Mouse (Mus musculus): Measurements from ENCODE around the gene Esyt3. TPM values are rescaled to one million over a fixed set of nuclear protein-coding genes. Genes with fewer than 3 reads are reported as not detected.

Esyt3 gene
- total and polyA plus RNA-seq, 2 experiments = under 0.01 to 0.06 TPM

DNA sequence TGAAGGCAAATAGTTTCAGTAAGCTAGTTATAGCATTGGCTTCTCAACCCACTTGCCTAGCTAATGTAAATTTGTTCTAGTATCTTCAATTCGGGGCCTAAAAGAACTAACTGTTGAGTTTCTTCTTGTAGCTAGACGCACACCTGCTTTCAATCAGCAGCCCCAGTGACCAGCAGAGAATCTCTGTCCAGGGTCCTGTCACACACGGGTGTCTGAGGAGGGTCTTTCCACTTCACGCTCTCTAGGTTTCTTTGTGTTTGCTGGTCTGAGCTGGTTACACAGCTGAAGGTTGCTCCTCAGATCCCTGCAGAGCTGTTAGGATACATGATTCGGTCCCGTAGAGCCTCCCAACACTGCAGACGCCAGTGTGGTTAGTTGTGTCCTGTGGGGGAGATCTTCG, 4.7 kb upstream of the Esyt3 start:
- TF ChIP-seq CTCF (IDR thresholded peaks at IDR 0.05; ENCODE audit: low read depth, low read length) = no peak
- TF ChIP-seq POLR2A (IDR thresholded peaks at IDR 0.05; ENCODE audit: extremely low read depth, insufficient read depth, low read length) = no peak
- H3K9ac ChIP-seq (ENCODE audit: low read depth, low read length) = no peak overlapping the region
- DNase-seq (ENCODE audit: extremely low read depth, low read depth, low spot score) = no peak
- H3K27ac ChIP-seq (replicated peaks; ENCODE audit: insufficient read depth, low read depth, low read length) = no peak overlapping the region
- no peaks in the 10 kb centered on the region for H3K4me1 ChIP-seq (ENCODE audit: control insufficient read depth, insufficient read depth, low read length)
- H3K36me3 ChIP-seq (ENCODE audit: control insufficient read depth, insufficient read depth, low read length) = no peaks in the 10 kb centered on the region
- no peak overlapping the region for H3K4me3 ChIP-seq (ENCODE audit: insufficient read depth, low read depth, low read length)
- WGBS = 58% methylated on average over 8 of the region's 8 CpGs
- no peaks in the 10 kb centered on the region for H3K79me2 ChIP-seq (ENCODE audit: control insufficient read depth, insufficient read depth, low read length)
- H3K27me3 ChIP-seq (ENCODE audit: control insufficient read depth, insufficient read depth, low read length) = peaks cover 3% of the 10 kb centered on the region; the same call in 1 of the 2 replicates

DNA sequence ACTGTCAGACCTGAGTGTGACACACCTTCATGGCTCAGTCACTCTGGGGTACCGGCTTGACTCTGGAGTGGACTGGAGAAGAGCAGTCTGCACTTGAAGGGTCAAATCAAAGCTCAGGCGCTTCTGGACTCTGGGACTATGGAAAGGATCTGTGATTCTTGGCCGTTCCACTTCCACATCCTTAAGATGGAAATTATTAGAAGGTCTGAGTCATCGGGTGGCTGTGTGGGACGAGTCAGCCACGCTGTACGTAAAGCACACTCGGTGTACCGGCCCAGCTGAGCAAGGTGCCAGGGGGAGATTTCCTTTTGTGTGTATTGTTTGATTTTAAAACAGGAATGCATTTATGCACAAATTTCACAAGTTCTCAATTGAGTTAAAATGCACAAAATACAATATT, 3.6 kb upstream of the Esyt3 start:
- Histone ChIP-seq H3K4me3 (ENCODE audit: insufficient read depth, low read depth, low read length) (no peak overlapping the region), H3K79me2 (ENCODE audit: control insufficient read depth, insufficient read depth, low read length) (no peaks in the 10 kb centered on the region), H3K9ac (ENCODE audit: low read depth, low read length) (no peak overlapping the region), H3K36me3 (ENCODE audit: control insufficient read depth, insufficient read depth, low read length) (no peaks in the 10 kb centered on the region), H3K4me1 (ENCODE audit: control insufficient read depth, insufficient read depth, low read length) (no peaks in the 10 kb centered on the region), H3K27me3 (ENCODE audit: control insufficient read depth, insufficient read depth, low read length) (peaks cover 9% of the 10 kb centered on the region; the same call in 1 of the 2 replicates), H3K27ac (replicated peaks; ENCODE audit: insufficient read depth, low read depth, low read length) (no peak overlapping the region)
- WGBS = 87% methylated on average over 9 of the region's 9 CpGs
- TF ChIP-seq CTCF (IDR thresholded peaks at IDR 0.05; ENCODE audit: low read depth, low read length) = no peak
- TF ChIP-seq POLR2A (IDR thresholded peaks at IDR 0.05; ENCODE audit: extremely low read depth, insufficient read depth, low read length) = no peak
- DNase-seq (ENCODE audit: extremely low read depth, low read depth, low spot score) = no peak

DNA sequence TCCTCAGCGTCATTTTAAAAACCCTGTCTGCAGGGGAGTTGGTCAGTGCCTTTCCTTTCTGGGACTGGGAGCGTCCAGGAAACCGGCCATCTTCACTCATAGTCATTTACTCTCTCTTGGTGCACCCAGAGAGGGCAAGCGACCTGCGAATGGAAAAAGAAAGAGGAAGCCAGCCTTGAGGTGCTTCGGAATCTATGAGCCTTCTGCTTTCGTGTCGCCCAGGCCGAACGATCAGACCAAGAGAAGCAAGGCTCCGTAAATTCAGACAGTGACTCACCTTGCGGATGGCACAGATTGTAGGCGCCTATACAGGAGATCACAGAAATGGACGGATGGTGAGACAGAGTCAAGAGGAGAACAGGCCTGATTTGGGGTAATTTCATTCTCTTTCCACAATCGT, 655 bp upstream of the Esyt3 start:
- Histone ChIP-seq H3K27ac (replicated peaks; ENCODE audit: insufficient read depth, low read depth, low read length) (no peak overlapping the region), H3K79me2 (ENCODE audit: control insufficient read depth, insufficient read depth, low read length) (no peaks in the 10 kb centered on the region), H3K36me3 (ENCODE audit: control insufficient read depth, insufficient read depth, low read length) (no peaks in the 10 kb centered on the region), H3K27me3 (ENCODE audit: control insufficient read depth, insufficient read depth, low read length) (peaks cover 11% of the 10 kb centered on the region; the same call in 1 of the 2 replicates), H3K4me3 (ENCODE audit: insufficient read depth, low read depth, low read length) (no peak overlapping the region), H3K4me1 (ENCODE audit: control insufficient read depth, insufficient read depth, low read length) (no peaks in the 10 kb centered on the region), H3K9ac (ENCODE audit: low read depth, low read length) (no peak overlapping the region)
- 86% methylated on average over 15 of the region's 15 CpGs for WGBS
- no peak for DNase-seq (ENCODE audit: extremely low read depth, low read depth, low spot score)
- no peak for TF ChIP-seq POLR2A (IDR thresholded peaks at IDR 0.05; ENCODE audit: extremely low read depth, insufficient read depth, low read length)
- TF ChIP-seq CTCF (IDR thresholded peaks at IDR 0.05; ENCODE audit: low read depth, low read length) = no peak

DNA sequence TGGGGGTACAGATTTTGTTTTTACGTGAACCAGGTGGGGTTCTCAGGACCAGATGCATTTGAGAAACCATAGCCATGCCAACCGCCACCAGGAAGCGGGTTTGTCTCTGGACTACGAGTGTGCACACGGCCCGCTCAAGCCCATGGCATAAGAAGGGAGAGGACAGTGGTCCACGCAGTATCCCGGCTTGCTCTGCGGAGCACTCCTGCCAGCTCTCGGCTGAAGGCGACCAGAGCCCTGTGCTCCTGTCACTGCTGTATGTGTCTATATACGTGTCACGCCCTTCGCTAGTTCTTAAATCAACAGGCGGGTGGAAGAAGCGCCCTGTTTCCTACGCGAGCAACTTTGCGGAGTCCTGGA, 816 bp downstream of the Esyt3 start:
- H3K9ac ChIP-seq (ENCODE audit: low read depth, low read length) = no peak overlapping the region
- no peak overlapping the region for H3K27ac ChIP-seq (replicated peaks; ENCODE audit: insufficient read depth, low read depth, low read length)
- H3K36me3 ChIP-seq (ENCODE audit: control insufficient read depth, insufficient read depth, low read length) = no peaks in the 10 kb centered on the region
- WGBS = 6% methylated on average over 19 of the region's 19 CpGs
- peak overlapping the region; percentile 39; the same call in 1 of the 2 replicates for H3K4me3 ChIP-seq (ENCODE audit: insufficient read depth, low read depth, low read length)
- no peak for DNase-seq (ENCODE audit: extremely low read depth, low read depth, low spot score)
- no peaks in the 10 kb centered on the region; the same call in 1 of the 2 replicates for H3K4me1 ChIP-seq (ENCODE audit: control insufficient read depth, insufficient read depth, low read length)
- H3K27me3 ChIP-seq (ENCODE audit: control insufficient read depth, insufficient read depth, low read length) = peaks cover 11% of the 10 kb centered on the region; the same call in 1 of the 2 replicates
- TF ChIP-seq CTCF (IDR thresholded peaks at IDR 0.05; ENCODE audit: low read depth, low read length) = no peak
- no peak for TF ChIP-seq POLR2A (IDR thresholded peaks at IDR 0.05; ENCODE audit: extremely low read depth, insufficient read depth, low read length)
- no peaks in the 10 kb centered on the region for H3K79me2 ChIP-seq (ENCODE audit: control insufficient read depth, insufficient read depth, low read length)

DNA sequence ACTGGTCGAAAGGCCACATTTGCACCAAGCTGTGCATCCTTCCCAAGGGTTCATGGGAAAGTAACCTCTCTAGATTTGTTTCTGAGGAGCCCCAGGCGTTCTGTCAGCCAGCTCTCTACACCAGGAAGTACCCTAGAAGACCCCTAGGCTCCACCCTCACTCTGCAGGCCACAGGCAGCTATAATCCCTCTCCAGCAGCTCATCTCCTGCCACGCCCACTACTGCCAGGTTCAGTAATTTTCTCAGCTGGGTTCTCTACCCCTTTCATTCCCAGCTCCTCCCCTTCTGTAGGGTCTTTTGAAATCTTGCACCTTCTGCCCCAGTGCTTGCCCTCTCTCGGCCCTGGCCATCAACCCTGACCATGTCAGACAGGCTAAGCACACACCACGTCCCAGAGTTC, 2.4 kb downstream of the Esyt3 start:
- Histone ChIP-seq H3K79me2 (ENCODE audit: control insufficient read depth, insufficient read depth, low read length) (no peaks in the 10 kb centered on the region), H3K4me1 (ENCODE audit: control insufficient read depth, insufficient read depth, low read length) (no peaks in the 10 kb centered on the region; the same call in 1 of the 2 replicates), H3K9ac (ENCODE audit: low read depth, low read length) (no peak overlapping the region), H3K27ac (replicated peaks; ENCODE audit: insufficient read depth, low read depth, low read length) (no peak overlapping the region), H3K4me3 (ENCODE audit: insufficient read depth, low read depth, low read length) (no peak overlapping the region), H3K36me3 (ENCODE audit: control insufficient read depth, insufficient read depth, low read length) (no peaks in the 10 kb centered on the region), H3K27me3 (ENCODE audit: control insufficient read depth, insufficient read depth, low read length) (peaks cover 11% of the 10 kb centered on the region; the same call in 1 of the 2 replicates)
- 75% methylated on average over 5 of the region's 5 CpGs for WGBS
- no peak for DNase-seq (ENCODE audit: extremely low read depth, low read depth, low spot score)
- TF ChIP-seq POLR2A (IDR thresholded peaks at IDR 0.05; ENCODE audit: extremely low read depth, insufficient read depth, low read length) (no peak), CTCF (IDR thresholded peaks at IDR 0.05; ENCODE audit: low read depth, low read length) (no peak)

- Histone ChIP-seq H3K4me1 (ENCODE audit: control insufficient read depth, insufficient read depth, low read length) (no peaks in the 10 kb centered on the region; the same call in 1 of the 2 replicates), H3K27ac (replicated peaks; ENCODE audit: insufficient read depth, low read depth, low read length) (no peak overlapping the region), H3K79me2 (ENCODE audit: control insufficient read depth, insufficient read depth, low read length) (no peaks in the 10 kb centered on the region), H3K36me3 (ENCODE audit: control insufficient read depth, insufficient read depth, low read length) (no peaks in the 10 kb centered on the region), H3K4me3 (ENCODE audit: insufficient read depth, low read depth, low read length) (no peak overlapping the region), H3K9ac (ENCODE audit: low read depth, low read length) (no peak overlapping the region), H3K27me3 (ENCODE audit: control insufficient read depth, insufficient read depth, low read length) (peaks cover 11% of the 10 kb centered on the region; the same call in 1 of the 2 replicates)
- no peak for TF ChIP-seq POLR2A (IDR thresholded peaks at IDR 0.05; ENCODE audit: extremely low read depth, insufficient read depth, low read length)
- TF ChIP-seq CTCF (IDR thresholded peaks at IDR 0.05; ENCODE audit: low read depth, low read length) = no peak
- WGBS = 63% methylated on average over 5 of the region's 5 CpGs
- DNase-seq (ENCODE audit: extremely low read depth, low read depth, low spot score) = no peak
Observed at GRCm38 (mm10) chr9:99354796-99355195, 3.6 kb downstream of the Esyt3 start.
